Mouse (Mus musculus): ENCODE data around the gene Eif3j1. TPM values are rescaled to one million over a fixed set of nuclear protein-coding genes. Genes with fewer than 3 reads are reported as not detected.

Eif3j1 gene
- 14.9 TPM for polyA plus RNA-seq (2014; fragmentation: Illumina TruSeq; extraction: RNeasy Lipid Tissue Mini Kit (QIAGEN cat#74804); ENCODE audit: insufficient read depth, low read depth, low replicate concordance)

GRCm38 (mm10) chr2:122027862-122028755 lies at the start of gene Eif3j1:
Eif3j1 (plus strand) TSS chr2:122028546.

Other genes starting within 250 kb of the Eif3j1 start
- 4.5 TPM for gene Frmd5, start 221.5 kb upstream of the Eif3j1 start, polyA plus RNA-seq (2014; fragmentation: Illumina TruSeq; extraction: RNeasy Lipid Tissue Mini Kit (QIAGEN cat#74804); ENCODE audit: insufficient read depth, low read depth, low replicate concordance)
- 21.0 TPM for gene Casc4, start 161.6 kb upstream of the Eif3j1 start, polyA plus RNA-seq (2014; fragmentation: Illumina TruSeq; extraction: RNeasy Lipid Tissue Mini Kit (QIAGEN cat#74804); ENCODE audit: insufficient read depth, low read depth, low replicate concordance)
- 5.8 TPM for gene Ctdspl2, start 72.5 kb upstream of the Eif3j1 start, polyA plus RNA-seq (2014; fragmentation: Illumina TruSeq; extraction: RNeasy Lipid Tissue Mini Kit (QIAGEN cat#74804); ENCODE audit: insufficient read depth, low read depth, low replicate concordance)
- not detected for gene Mageb3, start 72.5 kb upstream of the Eif3j1 start, polyA plus RNA-seq (2014; fragmentation: Illumina TruSeq; extraction: RNeasy Lipid Tissue Mini Kit (QIAGEN cat#74804); ENCODE audit: insufficient read depth, low read depth, low replicate concordance)
- gene Spg11, start 89.8 kb downstream of the Eif3j1 start, polyA plus RNA-seq (2014; fragmentation: Illumina TruSeq; extraction: RNeasy Lipid Tissue Mini Kit (QIAGEN cat#74804); ENCODE audit: insufficient read depth, low read depth, low replicate concordance), result 3.9 TPM
- 2,063 TPM for gene B2m, start 119.1 kb downstream of the Eif3j1 start, polyA plus RNA-seq (2014; fragmentation: Illumina TruSeq; extraction: RNeasy Lipid Tissue Mini Kit (QIAGEN cat#74804); ENCODE audit: insufficient read depth, low read depth, low replicate concordance)
- 0.13 TPM for gene Trim69, start 132.2 kb downstream of the Eif3j1 start, polyA plus RNA-seq (2014; fragmentation: Illumina TruSeq; extraction: RNeasy Lipid Tissue Mini Kit (QIAGEN cat#74804); ENCODE audit: insufficient read depth, low read depth, low replicate concordance)
- gene Patl2, start 157.6 kb downstream of the Eif3j1 start, polyA plus RNA-seq (2014; fragmentation: Illumina TruSeq; extraction: RNeasy Lipid Tissue Mini Kit (QIAGEN cat#74804); ENCODE audit: insufficient read depth, low read depth, low replicate concordance), result not detected
- gene Terb2, start 157.7 kb downstream of the Eif3j1 start, polyA plus RNA-seq (2014; fragmentation: Illumina TruSeq; extraction: RNeasy Lipid Tissue Mini Kit (QIAGEN cat#74804); ENCODE audit: insufficient read depth, low read depth, low replicate concordance), result not detected
- gene Sord, start 206.2 kb downstream of the Eif3j1 start, polyA plus RNA-seq (2014; fragmentation: Illumina TruSeq; extraction: RNeasy Lipid Tissue Mini Kit (QIAGEN cat#74804); ENCODE audit: insufficient read depth, low read depth, low replicate concordance), result 34.0 TPM